Mouse (Mus musculus) olfactory bulb, adult 2 months (tissue): ENCODE measurements around the gene Adar.

Experiments
- CTCF ChIP-seq: fragments of 200-500 bp; IDR thresholded peaks from 2 replicates; pipeline ENCODE4 v1.5.1; 2012; ENCODE audit warnings: low read depth, mild to moderate bottlenecking, low read length, moderate library complexity; ENCODE audit not compliant: insufficient read depth
- POLR2A ChIP-seq: fragments of 200-500 bp; IDR thresholded peaks from 2 replicates; pipeline ENCODE4 v1.6.1; 2012; ENCODE audit warnings: mild to moderate bottlenecking, low read depth, low read length, moderate library complexity; ENCODE audit not compliant: insufficient read depth

DNA sequence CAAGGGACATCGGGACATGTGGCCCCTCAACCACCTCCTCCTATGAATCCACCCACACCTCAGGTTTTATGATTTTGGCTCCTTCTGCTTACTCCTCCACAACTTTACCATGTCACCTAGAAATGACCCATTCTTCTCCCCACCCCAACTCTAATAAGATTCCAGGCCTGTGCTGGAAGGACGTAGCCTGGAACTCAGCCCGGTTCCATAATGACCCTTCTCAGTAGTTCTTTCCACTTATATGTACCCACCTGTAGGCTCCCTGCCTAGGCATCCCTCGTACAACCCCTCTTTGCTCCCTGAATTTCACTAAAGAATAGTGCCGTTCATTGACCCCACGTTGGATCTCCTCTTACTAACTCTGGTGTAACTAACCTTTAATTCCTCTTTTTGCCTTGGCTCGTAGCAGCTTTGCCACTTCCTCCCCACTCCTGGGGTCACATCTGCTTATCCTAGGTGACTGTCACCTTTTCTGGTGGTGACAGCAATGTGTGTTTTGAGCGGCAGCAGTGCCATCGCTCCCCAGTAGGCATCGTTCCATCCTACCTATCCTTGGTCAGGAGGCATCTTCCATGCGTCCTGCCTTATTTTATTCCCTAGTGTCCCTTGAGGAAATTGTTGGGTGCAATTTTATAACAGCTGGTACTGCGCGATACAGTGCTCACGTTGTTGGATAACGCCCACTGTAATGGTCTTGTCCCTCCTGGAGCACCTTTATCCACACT lies 59.6 kb downstream of the Adar start:
- TF ChIP-seq POLR2A (no peak), CTCF (no peak)
